Mouse (Mus musculus) gastrocnemius, postnatal 10 days (tissue): ENCODE measurements at regions not wholly inside any gene's neighbourhood (a gene's known extent, or its start where the extent isn't known, plus 50 kb on each side); places are given as distances from the start of the nearest gene placed in this dataset.
"Not testable (repeated sequence)": the region's sequence is repeated elsewhere in the genome, so short reads cannot be mapped to it uniquely, and the experiment has no call there.

ENCODE experiments used
- DNase-seq: peaks from one replicate; pipeline ENCODE4 v3.0.0; 2021; ENCODE audit warnings: mixed read lengths

DNA sequence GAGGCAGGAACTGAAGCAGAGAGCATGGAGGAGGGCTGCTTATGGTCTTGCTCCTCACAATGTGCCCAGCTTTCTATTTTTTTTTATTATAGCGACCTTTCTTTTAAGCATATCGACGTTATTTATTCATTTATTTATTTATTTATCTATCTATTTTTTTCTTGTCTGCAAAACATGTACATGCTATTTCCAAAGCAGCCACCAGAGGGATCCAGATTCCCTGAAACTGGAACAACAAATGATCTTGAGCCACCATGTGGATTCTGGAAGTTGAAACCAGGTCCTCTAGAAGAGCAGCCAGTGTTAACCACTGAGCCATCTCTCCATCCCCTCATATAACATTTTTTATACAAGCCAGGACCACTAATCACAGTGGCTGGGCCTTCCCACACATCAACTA lies 338.1 kb downstream of the Gm21863 start:
- not testable (repeated sequence) for DNase-seq

DNA sequence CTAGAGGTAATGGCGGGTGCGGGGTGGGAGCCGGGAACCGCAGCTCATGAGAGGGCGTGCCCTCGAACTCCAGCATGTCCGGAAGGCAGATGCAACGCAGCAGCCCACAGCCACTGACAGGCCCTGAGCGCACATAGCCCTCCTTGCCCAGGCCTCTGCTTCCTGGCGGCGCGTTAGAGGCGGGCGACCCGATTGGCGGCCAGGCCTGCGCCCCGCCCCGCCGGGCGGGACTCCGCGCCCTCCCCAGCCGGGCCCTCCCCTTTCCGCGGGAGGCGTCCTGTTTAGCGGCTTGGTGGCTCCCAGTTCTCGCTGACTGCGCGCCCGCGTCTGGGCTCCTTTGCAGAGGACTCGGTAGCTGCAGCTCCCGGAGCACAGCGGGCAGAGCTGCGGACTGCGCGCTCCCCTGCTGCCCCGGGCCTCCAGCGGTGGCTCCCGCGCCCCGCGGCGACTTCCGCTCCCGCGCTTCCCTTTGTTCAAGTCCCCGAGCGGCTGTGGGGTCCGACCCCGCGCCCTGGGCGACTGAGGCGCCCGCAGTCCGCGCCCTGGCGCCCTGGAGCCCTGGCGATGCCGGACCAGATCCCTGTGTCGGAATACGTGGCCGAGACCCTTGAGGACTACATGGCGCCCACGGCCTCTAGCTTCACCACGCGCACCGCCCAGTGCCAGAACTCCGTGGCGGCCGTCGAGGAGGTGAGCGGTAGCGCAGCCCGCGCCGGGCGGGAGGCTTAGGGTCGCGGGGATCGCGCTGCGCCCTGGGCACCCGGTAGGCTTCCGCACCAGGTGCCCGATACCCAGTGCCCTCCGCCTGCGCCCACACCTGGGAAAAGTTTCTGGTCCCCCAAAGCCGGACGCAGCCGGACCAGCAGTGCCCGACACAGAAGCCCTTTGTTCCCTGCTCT lies 357.9 kb downstream of the Gm21863 start:
- peak; percentile 2 for DNase-seq
